Mouse (Mus musculus) CH12.LX (cell line): ENCODE measurements around the gene Tsku. TPM values are rescaled to one million over a fixed set of nuclear protein-coding genes. Genes with fewer than 3 reads are reported as not detected.

ENCODE experiments used
- DNase-seq: peaks from one replicate; pipeline ENCODE4 v3.0.0-alpha.2; 2013; ENCODE audit errors: extremely low read depth
- H3K27ac ChIP-seq: 2 replicates; pipeline ENCODE4 v1.5.1; 2012; ENCODE audit warnings: low read depth, mild to moderate bottlenecking, control low read depth, moderate library complexity; ENCODE audit not compliant: insufficient read depth
- H3K27me3 ChIP-seq: replicated peaks from 2 replicates; pipeline ENCODE3; 2012; ENCODE audit warnings: inconsistent platforms
- H3K36me3 ChIP-seq, 2 experiments: replicated peaks in 1 of 2; 2 replicates each; pipeline versions ENCODE3 to v1.6.1; 2012; ENCODE audit warnings: inconsistent platforms in 1 of 2, low read length in 1 of 2, mild to moderate bottlenecking in 1 of 2, mixed read lengths in 1 of 2, moderate library complexity in 1 of 2; ENCODE audit not compliant: control insufficient read depth in 1 of 2, insufficient read depth in 1 of 2
- H3K4me1 ChIP-seq, 2 experiments: 2 replicates each; pipeline ENCODE4 v1.6.1; 2012; ENCODE audit warnings: inconsistent platforms in 1 of 2, moderate library complexity in 1 of 2; ENCODE audit not compliant: insufficient read depth in 2 of 2, control insufficient read depth in 1 of 2
- H3K4me2 ChIP-seq: 2 replicates; pipeline ENCODE4 v1.6.1; 2012; ENCODE audit warnings: low read depth, mild to moderate bottlenecking, control low read depth; ENCODE audit not compliant: poor library complexity, insufficient read depth, severe bottlenecking
- H3K4me3 ChIP-seq, 3 experiments: fragments of 150-350 bp in 1 of 3; sonication (generic) in 1 of 3; replicated peaks in 1 of 3; 2 replicates each; pipeline versions ENCODE3 to v1.5.1; 2011 to 2012; ENCODE audit warnings: low read depth in 2 of 3, low read length in 2 of 3, mild to moderate bottlenecking in 2 of 3, moderate library complexity in 2 of 3, control low read depth in 1 of 3, improper control_type of control experiment in 1 of 3, inconsistent platforms in 1 of 3, mixed read lengths in 1 of 3; ENCODE audit not compliant: poor library complexity in 1 of 3
- H3K79me2 ChIP-seq: replicated peaks from 2 replicates; pipeline ENCODE4 v1.6.1; 2012; ENCODE audit warnings: mild to moderate bottlenecking, moderate library complexity; ENCODE audit not compliant: control insufficient read depth, poor library complexity, insufficient read depth, severe bottlenecking; ENCODE audit errors: extremely low read depth
- H3K9ac ChIP-seq: 2 replicates; pipeline ENCODE4 v1.6.1; 2012; ENCODE audit warnings: low read depth, mild to moderate bottlenecking, control low read depth, moderate library complexity; ENCODE audit not compliant: insufficient read depth
- H3K9me3 ChIP-seq: replicated peaks from 2 replicates; pipeline ENCODE3; 2012; ENCODE audit warnings: low read length, inconsistent platforms, mixed read lengths
- CHD1 ChIP-seq: IDR thresholded peaks from 2 replicates; pipeline ENCODE4 v1.6.1; 2012; ENCODE audit warnings: low read depth, low read length, improper control_type of control experiment, inconsistent platforms
- CHD2 ChIP-seq: IDR thresholded peaks from 2 replicates; pipeline ENCODE4 v1.6.1; 2011; ENCODE audit warnings: low read length, improper control_type of control experiment
- ELF1 ChIP-seq: IDR thresholded peaks from 2 replicates; pipeline ENCODE4 v1.6.1; 2014; ENCODE audit warnings: low read depth, mild to moderate bottlenecking, inconsistent platforms, low read length, improper control_type of control experiment
- IRF4 ChIP-seq: IDR thresholded peaks from 2 replicates; pipeline ENCODE4 v1.6.1; 2014; ENCODE audit warnings: low read depth, mild to moderate bottlenecking, inconsistent platforms, low read length, improper control_type of control experiment
- MEF2A ChIP-seq: IDR thresholded peaks from 2 replicates; pipeline ENCODE4 v1.6.1; 2014; ENCODE audit warnings: low read depth, mild to moderate bottlenecking, inconsistent platforms, low read length, improper control_type of control experiment, borderline replicate concordance
- NELFE ChIP-seq: IDR thresholded peaks from 2 replicates; pipeline ENCODE4 v1.6.1; 2011; ENCODE audit warnings: low read depth, low read length, improper control_type of control experiment
- NRF1 ChIP-seq: IDR thresholded peaks from 2 replicates; pipeline ENCODE4 v1.6.1; 2014; ENCODE audit warnings: low read depth, mild to moderate bottlenecking, inconsistent platforms, low read length, improper control_type of control experiment, moderate library complexity
- PAX5 ChIP-seq: IDR thresholded peaks from 2 replicates; pipeline ENCODE4 v1.6.1; 2012; ENCODE audit warnings: low read length, inconsistent platforms, mixed read lengths
- POLR2AphosphoS2 ChIP-seq: IDR thresholded peaks from 2 replicates; pipeline ENCODE4 v1.6.1; 2011; ENCODE audit warnings: low read depth, low read length, improper control_type of control experiment
- RAD21 ChIP-seq: IDR thresholded peaks from 2 replicates; pipeline ENCODE4 v1.6.1; 2011; ENCODE audit warnings: low read depth, mild to moderate bottlenecking, low read length, improper control_type of control experiment, moderate library complexity
- USF1 ChIP-seq: IDR thresholded peaks from 2 replicates; pipeline ENCODE4 v1.6.1; 2014; ENCODE audit warnings: low read depth, mild to moderate bottlenecking, inconsistent platforms, low read length, improper control_type of control experiment
- ZC3H11A ChIP-seq: IDR thresholded peaks from 2 replicates; pipeline ENCODE4 v1.6.1; 2012; ENCODE audit warnings: low read depth, mild to moderate bottlenecking, inconsistent platforms, low read length, improper control_type of control experiment
- ZKSCAN1 ChIP-seq: IDR thresholded peaks from 2 replicates; pipeline ENCODE4 v1.6.1; 2012; ENCODE audit warnings: low read depth, inconsistent platforms, low read length, improper control_type of control experiment, borderline replicate concordance
- ZMIZ1 ChIP-seq: IDR thresholded peaks from 2 replicates; pipeline ENCODE4 v1.6.1; 2012; ENCODE audit warnings: low read depth, mild to moderate bottlenecking, inconsistent platforms, low read length, improper control_type of control experiment
- dilution Hi-C: fragments of 300-500 bp; cut with MboI; formaldehyde crosslinking; loops from 2 replicates; pipeline ENCODE4 v1.14.3; 2020; ENCODE audit warnings: low sequenced_read_pairs; ENCODE audit not compliant: extremely low pct_unique_long_range_greater_than_20kb, extremely low pct_ligation_motif_present
- in situ Hi-C: fragments of 300-500 bp; cut with MboI; formaldehyde crosslinking; loops from 3 replicates; pipeline ENCODE4 v1.14.3; 2019; ENCODE audit warnings: low sequenced_read_pairs, low pct_ligation_motif_present, low pct_unique_long_range_greater_than_20kb, mixed read lengths
- polyA plus RNA-seq: library from polyadenylated mRNA; unstranded; fragments of >175 nt; gene quantifications from 2 replicates; pipeline ENCODE4 v1.2.1, GENCODE M21; 2012; ENCODE audit warnings: low read depth; ENCODE audit not compliant: insufficient read length
- total RNA-seq, 2 experiments: library from RNA; depleted of rRNA; stranded (reverse); fragments of 300-350 nt in 1 of 2; fragments of >200 nt in 1 of 2; gene quantifications; 2 replicates each; pipeline ENCODE4 v1.2.3; 2012 to 2014

Gene Tsku
- total and polyA plus RNA-seq, 3 experiments, result 1.4 to 3.9 (median 3.9) TPM

DNA sequence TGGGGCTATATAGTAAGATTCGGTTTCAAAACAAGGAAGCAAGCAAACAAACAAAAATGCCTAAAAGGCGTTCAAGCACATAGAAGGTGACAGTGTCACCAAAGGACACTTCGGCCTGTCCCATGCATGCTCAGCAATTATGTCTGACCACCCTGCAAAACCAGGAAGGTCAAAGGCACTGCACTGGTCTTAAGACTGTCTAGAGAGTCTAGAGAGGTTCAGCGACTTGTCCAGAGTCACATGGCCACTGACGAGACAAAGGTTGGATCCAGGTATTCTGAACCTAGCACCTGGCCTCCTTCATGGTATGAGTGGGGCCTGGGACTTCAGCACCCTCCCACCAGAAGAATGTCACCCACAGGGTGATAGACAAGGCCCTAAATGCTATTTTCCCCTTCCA, 3.8 kb downstream of the Tsku start:
- no peak for DNase-seq
- TF ChIP-seq ZMIZ1 (no peak), ELF1 (no peak), NELFE (no peak), POLR2AphosphoS2 (no peak), CHD2 (no peak), ZC3H11A (no peak), NRF1 (no peak), CHD1 (no peak), USF1 (no peak), ZKSCAN1 (no peak)
- H3K27me3 ChIP-seq, result no peaks in the 10 kb centered on the region
- in situ Hi-C loops, result loop anchor here (10.0 kb wide), 2 partner anchors 47 to 73 kb away; no protein-coding TSS in a partner anchor
- H3K9me3 ChIP-seq, result no peaks in the 10 kb centered on the region
- H3K9ac ChIP-seq, result no peak overlapping the region
- no peak overlapping the region for H3K27ac ChIP-seq
- dilution Hi-C loops, result no loop called here
- peaks cover 3 to 12% of the 10 kb centered on the region in 2 experiments for H3K36me3 ChIP-seq
- H3K4me3 ChIP-seq, result no peak overlapping the region
- no peaks in the 10 kb centered on the region for H3K79me2 ChIP-seq
- H3K4me1 ChIP-seq, result peaks cover 11 to 36% of the 10 kb centered on the region in 2 experiments; a peak in 3 of 4 replicates
- H3K4me2 ChIP-seq, result no peak overlapping the region

DNA sequence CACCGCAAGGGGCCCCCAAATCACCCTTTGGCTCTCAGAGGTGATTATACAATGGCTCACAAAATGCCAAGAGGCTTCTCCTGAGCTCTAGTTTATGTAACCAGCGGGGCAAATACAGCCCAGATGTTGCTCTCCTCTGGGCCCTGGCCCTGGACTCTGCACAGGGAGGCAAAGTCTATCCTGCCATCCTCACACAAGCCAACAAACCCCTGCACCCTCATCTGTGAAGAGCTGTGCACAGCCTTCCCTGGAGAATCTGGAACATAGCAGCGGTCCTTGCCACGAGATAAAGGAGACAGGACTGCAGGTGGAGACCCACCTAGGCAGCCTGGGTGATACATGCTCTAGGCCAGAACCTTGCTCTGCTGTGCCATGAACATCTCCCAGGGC, 6.2 kb downstream of the Tsku start:
- dilution Hi-C loops, result no loop called here
- no peak for TF ChIP-seq PAX5
- no peak for TF ChIP-seq CHD1
- TF ChIP-seq MEF2A, result no peak
- no peak for TF ChIP-seq RAD21
- no peak for TF ChIP-seq IRF4
- Histone ChIP-seq H3K27me3 (no peaks in the 10 kb centered on the region), H3K27ac (no peak overlapping the region), H3K79me2 (no peaks in the 10 kb centered on the region), H3K4me1 (peaks cover 10 to 22% of the 10 kb centered on the region in 2 experiments; a peak in 3 of 4 replicates), H3K4me2 (no peak overlapping the region), H3K9me3 (no peaks in the 10 kb centered on the region), H3K36me3 (peaks cover 3 to 34% of the 10 kb centered on the region in 2 experiments), H3K9ac (no peak overlapping the region), H3K4me3 (no peak overlapping the region)
- in situ Hi-C loops, result loop anchor here (5.0 to 10.0 kb wide), 3 partner anchors 50 to 77 kb away; no protein-coding TSS in a partner anchor
- DNase-seq, result no peak
